Mouse (Mus musculus) c-Kit-negative CD71-positive TER-119-positive erythroid progenitor cells, embryonic 14.5 days (primary cell): ENCODE data around the gene Acot6.
"Not testable (repeated sequence)": the region's sequence is repeated elsewhere in the genome, so short reads cannot be mapped to it uniquely, and the experiment has no call there.

Experiments used
- DNase-seq: peaks from one replicate; pipeline ENCODE4 v3.0.0-alpha.2; 2013; ENCODE audit warnings: low read depth, low spot score

Gene Acot6

GRCm38 (mm10) chr12:84100604-84101492 lies at the start of gene Acot6:
Acot6 (plus strand) TSS chr12:84100654.
- DNase-seq = not testable (repeated sequence)

GRCm38 (mm10) chr12:84050744-84051143 lies 49.7 kb upstream of the Acot6 start:
- not testable (repeated sequence) for DNase-seq

- DNase-seq = no peak
Measured at GRCm38 (mm10) chr12:84051937-84052474, 48.4 kb upstream of the Acot6 start, which contains the start of gene Acot3. Acot3 (plus strand) TSS chr12:84052144.

- DNase-seq = no peak
Measured at GRCm38 (mm10) chr12:84052609-84053008, 47.8 kb upstream of the Acot6 start.

GRCm38 (mm10) chr12:84053173-84053572 lies 47.3 kb upstream of the Acot6 start:
- DNase-seq = no peak

- DNase-seq = no peak
Measured at GRCm38 (mm10) chr12:84053679-84054391, 46.6 kb upstream of the Acot6 start.

- DNase-seq = no peak
Measured at GRCm38 (mm10) chr12:84060946-84061345, 39.5 kb upstream of the Acot6 start.

GRCm38 (mm10) chr12:84062336-84062735 lies 38.1 kb upstream of the Acot6 start:
- no peak for DNase-seq

GRCm38 (mm10) chr12:84063228-84063627 lies 37.2 kb upstream of the Acot6 start:
- peak; percentile 5 for DNase-seq

GRCm38 (mm10) chr12:84063833-84064232 lies 36.6 kb upstream of the Acot6 start:
- no peak for DNase-seq

- DNase-seq = no peak
Measured at GRCm38 (mm10) chr12:84064621-84065020, 35.8 kb upstream of the Acot6 start.

- no peak for DNase-seq
Measured at GRCm38 (mm10) chr12:84067752-84068151, 32.7 kb upstream of the Acot6 start.

- DNase-seq = no peak
Measured at GRCm38 (mm10) chr12:84068296-84068695, 32.2 kb upstream of the Acot6 start.

GRCm38 (mm10) chr12:84068986-84069385 lies 31.5 kb upstream of the Acot6 start, which contains the start of gene Acot5:
Acot5 (plus strand) TSS chr12:84069325.
- DNase-seq = no peak

GRCm38 (mm10) chr12:84069582-84069981 lies 30.9 kb upstream of the Acot6 start:
- not testable (repeated sequence) for DNase-seq

GRCm38 (mm10) chr12:84071696-84072095 lies 28.8 kb upstream of the Acot6 start:
- no peak for DNase-seq

GRCm38 (mm10) chr12:84077371-84077990 lies 23.0 kb upstream of the Acot6 start:
- DNase-seq = no peak

GRCm38 (mm10) chr12:84083842-84084241 lies 16.6 kb upstream of the Acot6 start:
- no peak for DNase-seq

- no peak for DNase-seq
Measured at GRCm38 (mm10) chr12:84084581-84084980, 15.9 kb upstream of the Acot6 start.

- not testable (repeated sequence) for DNase-seq
Measured at GRCm38 (mm10) chr12:84094666-84095065, 5.8 kb upstream of the Acot6 start.

GRCm38 (mm10) chr12:84099605-84100004 lies 849 bp upstream of the Acot6 start:
- no peak for DNase-seq

GRCm38 (mm10) chr12:84100071-84100470 lies 383 bp upstream of the Acot6 start:
- DNase-seq = no peak
